Mouse (Mus musculus): Measurements from ENCODE around the gene Ttc28.

Gene Ttc28

DNA sequence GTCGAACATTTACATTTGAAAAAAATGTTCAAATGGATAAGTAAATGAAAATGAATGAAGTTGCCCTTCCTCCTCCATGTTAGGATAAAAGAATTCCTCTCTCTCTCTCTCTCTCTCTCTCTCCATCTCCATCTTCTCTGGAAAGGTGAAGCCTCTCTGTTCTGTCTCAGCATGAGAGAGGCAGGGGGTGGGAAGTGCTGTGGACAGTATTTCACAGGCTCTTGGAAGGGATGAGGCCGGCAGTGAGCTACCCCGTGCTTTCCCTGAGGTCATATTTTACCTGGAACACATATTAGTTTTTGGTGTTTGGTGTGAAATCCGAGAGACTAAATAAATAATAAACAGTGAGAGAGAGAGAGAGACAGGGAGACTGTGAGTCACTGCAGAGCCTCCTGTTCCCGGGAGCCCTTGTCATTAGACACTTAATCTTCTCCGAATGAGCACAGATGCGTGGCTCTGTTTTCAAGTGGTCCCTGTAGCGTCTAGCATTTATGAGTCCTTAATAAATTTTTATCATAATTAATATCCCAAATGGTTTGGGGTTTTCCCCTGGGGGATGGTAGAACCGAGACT is 284.8 kb downstream of the Ttc28 start:
- DNase-seq (ENCODE audit: low read depth, low spot score), result no peak

GRCm38 (mm10) chr5:111170383-111170782 is 290.8 kb downstream of the Ttc28 start:
- DNase-seq (ENCODE audit: low read depth, low spot score), result no peak

DNA sequence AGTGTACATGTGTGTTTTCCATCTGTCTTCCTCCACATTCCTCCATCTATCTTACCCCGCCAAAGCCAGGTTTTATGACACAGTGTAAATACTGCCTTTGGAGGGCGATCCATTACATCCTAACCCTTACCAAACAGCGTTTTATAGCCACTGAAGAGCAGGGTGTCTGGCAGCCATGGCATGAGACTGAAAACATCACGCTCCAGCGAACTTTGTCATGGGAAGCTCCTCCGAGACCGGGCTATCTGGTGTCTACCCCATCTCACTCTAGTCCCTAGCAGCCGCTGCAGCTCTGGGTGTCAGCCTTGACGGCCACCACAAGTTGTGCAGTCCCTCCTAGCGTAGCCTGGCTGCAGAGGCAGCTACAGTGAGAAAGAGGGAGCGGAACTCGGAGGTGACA is 295.8 kb downstream of the Ttc28 start:
- DNase-seq (ENCODE audit: low read depth, low spot score), result peak; percentile 39

DNA sequence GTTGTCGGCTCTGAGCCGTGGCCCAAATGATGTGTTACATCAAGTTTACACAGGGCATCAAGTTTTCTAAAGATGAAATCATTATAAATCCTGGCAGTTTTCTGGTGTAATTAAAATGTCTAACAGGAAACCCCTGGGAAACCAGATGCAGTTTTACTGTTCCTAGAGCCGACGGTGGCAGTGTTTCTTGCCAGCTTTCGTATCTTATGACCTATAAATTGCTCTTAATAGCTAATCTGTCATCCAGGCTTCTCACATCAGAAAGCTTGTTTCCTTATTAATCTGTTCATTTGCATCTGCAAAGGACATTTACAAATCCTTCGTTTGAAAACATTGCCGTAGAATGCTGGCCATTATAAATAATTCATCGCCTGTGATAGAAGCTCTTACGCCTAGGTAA is 296.2 kb downstream of the Ttc28 start:
- DNase-seq (ENCODE audit: low read depth, low spot score), result no peak

DNA sequence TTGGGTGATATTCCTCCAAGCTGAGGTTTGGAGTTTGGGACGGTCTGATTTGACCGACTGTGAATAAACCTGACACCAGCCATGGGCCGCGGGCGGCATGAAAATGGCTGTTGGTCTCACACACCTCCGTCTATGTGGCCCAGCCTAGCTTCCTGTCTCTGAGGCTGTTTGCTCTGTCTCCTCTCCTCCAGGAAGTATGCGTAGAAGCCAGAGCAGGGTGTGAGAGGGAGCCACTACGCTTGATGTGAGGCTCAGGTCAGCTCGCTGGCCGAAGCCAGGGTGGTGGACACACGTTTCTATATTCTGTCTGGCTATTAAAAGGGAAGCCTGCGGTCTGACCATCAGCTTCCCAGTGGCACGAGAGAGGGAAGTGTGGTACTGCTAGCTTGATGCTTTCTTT is 296.8 kb downstream of the Ttc28 start:
- DNase-seq (ENCODE audit: low read depth, low spot score), result no peak

- DNase-seq (ENCODE audit: low read depth, low spot score), result no peak
Measured at GRCm38 (mm10) chr5:111178324-111179076, 298.9 kb downstream of the Ttc28 start.

- DNase-seq (ENCODE audit: low read depth, low spot score), result no peak
Measured at GRCm38 (mm10) chr5:111179651-111180050, 300.0 kb downstream of the Ttc28 start.

GRCm38 (mm10) chr5:111180091-111181053 is 300.8 kb downstream of the Ttc28 start:
- DNase-seq (ENCODE audit: low read depth, low spot score), result no peak

DNA sequence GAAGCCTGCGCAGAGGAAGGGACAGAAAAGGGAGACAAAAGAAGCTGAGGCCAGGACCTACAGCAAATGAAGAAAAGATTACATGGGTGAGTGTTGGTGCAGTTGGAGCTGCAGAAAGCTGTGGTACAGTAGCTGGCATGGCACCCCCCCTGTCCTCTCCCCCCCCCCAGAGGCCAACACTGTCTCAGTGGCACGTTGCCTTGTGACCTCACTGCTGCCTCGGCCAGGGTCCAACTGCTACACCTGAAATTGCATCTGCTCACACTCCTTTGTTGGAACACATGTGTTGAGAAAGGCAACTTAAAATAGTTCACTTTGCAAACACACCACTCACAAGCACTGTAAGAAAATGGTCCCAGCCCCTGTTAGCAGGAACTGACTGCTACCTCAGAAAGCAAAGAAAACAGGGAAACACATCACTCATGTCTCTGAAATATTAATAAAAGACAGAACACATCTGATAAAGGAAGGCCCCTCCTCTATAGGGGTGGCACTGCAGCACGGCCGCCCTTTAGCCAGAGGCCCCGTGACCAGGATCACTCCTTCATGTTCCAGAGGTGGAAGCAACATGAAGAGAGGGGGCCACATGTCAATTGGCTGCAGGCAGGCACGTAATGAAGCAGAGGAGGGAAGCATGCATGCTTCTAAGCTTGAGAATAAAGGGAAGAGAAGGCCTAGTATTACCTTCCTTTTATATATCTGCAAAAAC is 301.8 kb downstream of the Ttc28 start:
- DNase-seq (ENCODE audit: low read depth, low spot score), result no peak

GRCm38 (mm10) chr5:111186600-111186999 is 307.0 kb downstream of the Ttc28 start:
- DNase-seq (ENCODE audit: low read depth, low spot score), result no peak

DNA sequence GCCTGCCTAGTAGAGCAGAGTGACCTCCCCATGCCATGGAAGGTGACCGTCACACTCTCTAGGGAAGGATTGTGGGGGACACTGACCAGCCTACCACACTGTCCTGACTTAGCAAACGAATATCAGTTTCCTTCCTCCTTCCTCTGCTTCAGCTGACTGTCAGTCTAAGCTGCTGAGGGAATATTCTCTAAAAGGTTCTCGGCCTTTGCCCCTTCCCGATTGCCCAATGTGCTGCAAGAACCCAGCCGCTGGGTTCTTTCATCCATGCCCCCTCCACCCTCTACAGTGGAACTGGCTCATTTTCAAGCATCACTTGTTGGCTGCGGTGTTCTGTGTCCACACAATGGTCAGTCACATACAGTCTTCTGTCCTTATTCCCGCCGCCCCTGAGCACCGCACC is 312.4 kb downstream of the Ttc28 start:
- no peak for DNase-seq (ENCODE audit: low read depth, low spot score)

GRCm38 (mm10) chr5:111194829-111195228 is 315.2 kb downstream of the Ttc28 start:
- no peak for DNase-seq (ENCODE audit: low read depth, low spot score)

GRCm38 (mm10) chr5:111195488-111196485 is 316.2 kb downstream of the Ttc28 start:
- DNase-seq (ENCODE audit: low read depth, low spot score), result no peak

- no peak for DNase-seq (ENCODE audit: low read depth, low spot score)
Measured at GRCm38 (mm10) chr5:111197727-111198126, 318.1 kb downstream of the Ttc28 start.

- DNase-seq (ENCODE audit: low read depth, low spot score), result no peak
Measured at GRCm38 (mm10) chr5:111200167-111200840, 320.7 kb downstream of the Ttc28 start.

- DNase-seq (ENCODE audit: low read depth, low spot score), result no peak
Measured at GRCm38 (mm10) chr5:111200915-111201610, 321.5 kb downstream of the Ttc28 start.

DNA sequence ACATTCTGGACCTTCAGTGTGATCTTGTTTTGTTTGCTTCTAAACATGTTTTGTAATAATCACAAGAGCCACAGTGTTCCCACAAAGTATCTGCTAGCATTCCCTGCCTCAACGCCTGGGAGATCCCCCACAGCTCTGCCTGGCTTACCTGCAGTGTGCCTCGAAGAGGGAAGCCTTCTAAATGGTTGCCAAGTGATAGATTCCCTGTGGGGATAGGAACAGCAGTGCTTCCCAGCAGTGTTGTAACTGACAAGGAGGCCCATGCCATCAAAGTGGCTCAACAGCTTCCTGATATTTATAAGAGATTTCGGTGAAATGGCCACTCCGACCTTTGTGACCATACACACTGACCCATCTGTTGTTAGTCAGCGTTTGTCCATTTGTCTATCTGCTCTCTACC is 324.6 kb downstream of the Ttc28 start:
- no peak for DNase-seq (ENCODE audit: low read depth, low spot score)

DNA sequence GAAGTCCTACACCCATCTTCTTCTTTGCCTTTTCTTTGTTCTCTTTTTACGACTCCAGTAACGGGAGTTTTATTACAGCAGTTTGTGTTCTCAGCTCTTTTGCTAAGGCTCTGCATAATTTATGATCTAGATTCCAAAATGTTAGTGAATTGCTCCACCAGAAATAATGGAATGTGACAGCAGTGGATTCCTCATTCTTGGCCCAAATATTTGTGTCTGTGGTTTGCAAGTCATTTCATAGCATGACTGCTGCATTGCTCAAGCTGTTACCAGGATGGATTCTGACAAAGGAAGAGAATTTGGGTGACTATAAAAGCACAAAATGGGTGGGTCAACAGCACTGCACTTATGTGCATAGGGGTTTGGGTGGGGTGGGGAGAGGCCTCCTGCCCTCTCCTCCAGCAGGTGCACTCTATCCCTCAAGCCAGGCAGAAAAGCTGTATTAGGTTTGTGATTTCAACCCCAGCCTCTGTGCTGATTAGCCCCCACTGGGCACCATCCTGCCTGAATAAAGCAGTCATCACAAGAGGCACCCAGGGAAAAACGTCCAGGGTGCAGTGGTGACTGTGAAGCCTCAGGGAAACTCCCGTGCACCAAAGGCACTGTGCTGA is 325.5 kb downstream of the Ttc28 start:
- no peak for DNase-seq (ENCODE audit: low read depth, low spot score)

DNA sequence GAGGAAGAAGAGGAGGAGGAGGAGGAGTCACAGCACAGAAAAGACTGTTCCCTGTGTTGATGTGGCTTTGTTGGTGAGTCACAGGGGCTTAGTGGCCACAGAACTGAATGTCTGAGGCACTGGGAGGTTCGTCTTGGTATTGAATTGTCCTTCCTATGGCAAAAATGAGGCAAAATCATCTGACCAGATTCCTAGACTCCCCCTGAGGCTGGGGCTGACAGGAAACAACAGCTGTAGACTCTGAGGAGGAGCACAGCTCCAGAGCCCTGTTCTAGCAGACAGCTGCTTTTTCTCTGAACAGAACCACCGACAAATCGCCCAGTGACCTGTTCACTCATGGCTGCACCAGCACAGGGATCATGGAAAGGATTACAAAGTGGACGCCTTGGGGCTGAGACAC is 326.2 kb downstream of the Ttc28 start:
- no peak for DNase-seq (ENCODE audit: low read depth, low spot score)

Data from forelimb bud, embryonic 11.5 days (tissue).